Mouse (Mus musculus): ENCODE measurements at regions not wholly inside any gene's neighbourhood (a gene's known extent, or its start where the extent isn't known, plus 50 kb on each side); places are given as distances from the start of the nearest gene placed in this dataset.

DNA sequence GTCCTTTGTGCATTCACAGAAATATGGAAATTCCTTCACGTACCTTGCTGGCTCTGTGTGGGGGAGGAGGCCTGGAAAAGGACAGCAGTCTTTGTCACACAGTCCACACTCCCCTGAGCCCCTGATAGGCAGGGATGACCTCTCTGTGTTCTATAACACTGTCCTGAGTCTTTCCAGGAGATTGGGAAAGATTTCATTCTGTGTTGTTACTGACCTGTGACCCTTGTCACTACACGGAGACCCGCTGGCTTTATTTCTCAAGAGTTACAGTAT lies 221.3 kb upstream of the Irx1 start:
- WGBS: 70% methylated on average over 3 of the region's 3 CpGs
- no peak overlapping the region for H3K4me2 ChIP-seq
- ATAC-seq (ENCODE audit: insufficient number of reproducible peaks, insufficient read depth, low FRiP score, low TSS enrichment, low read depth): no peak
- no peak overlapping the region for H3K4me3 ChIP-seq
- H3K4me1 ChIP-seq: peaks cover 15% of the 10 kb centered on the region
- no peaks in the 10 kb centered on the region for H3K9me3 ChIP-seq
- no peak overlapping the region for H3K9ac ChIP-seq
- H3K27ac ChIP-seq: no peak overlapping the region; the same call in 1 of the 2 replicates
- H3K36me3 ChIP-seq: no peaks in the 10 kb centered on the region
- peaks cover 9% of the 10 kb centered on the region for H3K27me3 ChIP-seq

DNA sequence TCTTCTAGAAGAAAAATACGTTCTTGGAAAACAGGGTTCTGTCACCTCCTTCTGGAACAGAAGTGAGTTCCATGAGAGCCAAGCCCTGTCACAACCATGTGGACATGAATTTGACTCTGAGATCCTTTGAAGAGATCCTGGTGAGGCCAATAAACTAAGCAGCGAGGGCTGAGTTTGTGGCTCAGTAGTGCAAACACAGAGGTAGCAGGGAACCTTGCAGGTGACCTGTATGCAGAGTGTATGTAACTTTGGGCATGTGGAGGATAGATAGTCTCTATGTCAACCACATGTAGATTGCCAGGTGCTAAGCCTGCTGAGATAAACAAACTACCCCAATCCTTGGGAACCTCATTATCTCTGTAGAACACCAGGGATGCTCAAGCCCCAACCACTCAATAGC lies 232.4 kb upstream of the Irx1 start:
- no peaks in the 10 kb centered on the region; the same call in 1 of the 2 replicates for H3K27me3 ChIP-seq
- no peak overlapping the region for H3K4me2 ChIP-seq
- WGBS: 92% methylated on average over 2 of the region's 2 CpGs
- no peak overlapping the region for H3K9ac ChIP-seq
- H3K4me3 ChIP-seq: no peak overlapping the region
- peaks cover 7% of the 10 kb centered on the region for H3K4me1 ChIP-seq
- no peak overlapping the region for H3K27ac ChIP-seq
- H3K36me3 ChIP-seq: no peaks in the 10 kb centered on the region
- no peak for ATAC-seq (ENCODE audit: insufficient number of reproducible peaks, insufficient read depth, low FRiP score, low TSS enrichment, low read depth)
- no peaks in the 10 kb centered on the region for H3K9me3 ChIP-seq

DNA sequence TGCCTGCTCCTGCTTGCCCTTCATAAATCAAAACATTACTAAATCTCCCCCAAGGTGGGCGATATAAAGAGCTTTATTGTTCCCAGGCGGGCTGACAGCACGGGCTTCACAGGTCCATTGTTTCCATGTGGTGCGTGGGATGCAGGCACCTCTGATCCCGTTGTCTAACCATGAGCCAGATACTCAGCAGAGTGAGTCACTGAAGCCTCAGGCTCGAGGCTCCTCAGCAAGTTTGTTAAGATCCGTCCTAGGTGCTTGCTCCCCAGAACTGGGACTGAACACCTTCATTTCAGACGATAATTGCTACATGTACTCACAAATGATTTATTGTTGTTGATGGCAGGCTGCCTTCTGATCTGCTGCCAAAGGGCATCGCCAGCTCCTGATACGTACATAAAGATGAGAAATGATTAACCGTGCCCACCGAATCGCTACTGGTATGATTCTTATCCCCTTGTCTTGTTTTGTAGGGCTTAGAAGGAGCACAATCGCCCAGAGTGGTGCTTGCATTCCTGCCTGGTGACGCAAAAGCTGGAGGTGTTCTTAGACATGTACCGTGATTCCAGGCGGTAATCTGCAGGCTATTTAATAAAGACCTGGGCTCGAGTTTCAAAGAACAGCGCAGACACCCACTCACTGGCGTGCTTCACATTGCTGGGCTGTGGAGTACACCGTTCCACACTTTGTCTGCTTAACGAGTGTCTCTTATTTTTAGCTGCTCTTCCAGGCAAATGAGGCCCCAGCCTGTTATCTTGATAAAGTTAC lies 235.0 kb upstream of the Irx1 start:
- H3K9ac ChIP-seq: no peak overlapping the region
- no peak for ATAC-seq (ENCODE audit: insufficient number of reproducible peaks, insufficient read depth, low FRiP score, low TSS enrichment, low read depth)
- no peaks in the 10 kb centered on the region for H3K9me3 ChIP-seq
- 45% methylated on average over 22 of the region's 22 CpGs for WGBS
- peaks cover 7% of the 10 kb centered on the region for H3K4me1 ChIP-seq
- H3K27me3 ChIP-seq: no peaks in the 10 kb centered on the region; the same call in 1 of the 2 replicates
- no peak overlapping the region for H3K27ac ChIP-seq
- H3K4me2 ChIP-seq: peak overlapping the region; percentile 1; the same call in 1 of the 2 replicates
- H3K4me3 ChIP-seq: no peak overlapping the region
- H3K36me3 ChIP-seq: no peaks in the 10 kb centered on the region

DNA sequence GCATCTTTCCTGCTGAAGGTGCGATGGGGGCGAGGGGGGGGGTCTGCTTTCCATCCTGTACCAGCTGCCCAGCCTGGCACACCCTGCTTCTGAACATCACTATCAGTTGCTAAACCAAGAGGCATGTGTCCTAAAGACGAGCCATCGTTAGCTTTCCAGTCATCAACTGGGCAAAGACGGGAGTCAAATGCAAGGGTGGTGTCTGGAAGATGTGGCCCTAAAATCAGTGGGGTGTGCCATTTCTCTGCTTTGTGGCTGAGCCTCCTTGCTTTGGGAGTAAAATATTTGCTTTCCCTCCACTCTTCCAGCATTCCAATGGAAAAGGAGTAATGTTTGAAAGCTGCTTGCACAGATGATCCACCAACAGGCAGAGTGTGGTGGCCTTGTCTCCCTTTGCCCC lies 246.0 kb upstream of the Irx1 start:
- no peak for ATAC-seq (ENCODE audit: insufficient number of reproducible peaks, insufficient read depth, low FRiP score, low TSS enrichment, low read depth)
- Histone ChIP-seq H3K36me3 (no peaks in the 10 kb centered on the region), H3K4me3 (no peak overlapping the region), H3K4me2 (no peak overlapping the region), H3K27me3 (0 out of 2 replicates have a peak, but pooled peaks cover 4% of the 10 kb centered on the region), H3K9me3 (no peaks in the 10 kb centered on the region), H3K9ac (no peak overlapping the region), H3K27ac (no peak overlapping the region), H3K4me1 (no peaks in the 10 kb centered on the region)
- 87% methylated on average over 5 of the region's 5 CpGs for WGBS

DNA sequence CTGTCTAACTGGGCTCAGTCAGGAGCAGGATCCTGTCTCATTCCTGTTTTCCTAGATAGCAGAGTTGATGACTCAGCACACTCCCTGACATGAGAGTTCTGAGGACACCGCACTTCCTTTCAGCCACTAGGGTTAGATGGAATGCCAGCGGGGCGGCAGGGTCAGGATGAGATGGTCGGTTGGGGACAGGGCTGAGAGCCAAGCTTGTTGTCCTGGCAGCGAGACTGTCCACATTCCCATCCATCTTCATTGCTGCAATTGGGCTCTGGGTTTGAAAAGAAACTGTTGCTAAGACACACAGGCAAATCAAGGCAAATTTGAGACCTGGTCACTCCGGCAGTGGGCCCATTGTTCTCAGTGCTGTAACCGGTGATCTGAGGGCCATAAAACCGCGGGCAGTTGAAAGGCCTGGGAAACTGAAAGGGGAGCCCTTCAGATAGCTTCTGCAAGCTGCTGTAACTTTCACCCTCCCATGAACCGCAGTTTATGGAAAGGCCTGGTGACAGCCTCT lies 246.5 kb upstream of the Irx1 start:
- Histone ChIP-seq H3K9me3 (no peaks in the 10 kb centered on the region), H3K4me2 (no peak overlapping the region), H3K27me3 (0 out of 2 replicates have a peak, but pooled peaks cover 4% of the 10 kb centered on the region), H3K27ac (no peak overlapping the region), H3K4me3 (no peak overlapping the region), H3K4me1 (no peaks in the 10 kb centered on the region), H3K9ac (no peak overlapping the region), H3K36me3 (no peaks in the 10 kb centered on the region)
- 36% methylated on average over 10 of the region's 10 CpGs for WGBS
- no peak for ATAC-seq (ENCODE audit: insufficient number of reproducible peaks, insufficient read depth, low FRiP score, low TSS enrichment, low read depth)

DNA sequence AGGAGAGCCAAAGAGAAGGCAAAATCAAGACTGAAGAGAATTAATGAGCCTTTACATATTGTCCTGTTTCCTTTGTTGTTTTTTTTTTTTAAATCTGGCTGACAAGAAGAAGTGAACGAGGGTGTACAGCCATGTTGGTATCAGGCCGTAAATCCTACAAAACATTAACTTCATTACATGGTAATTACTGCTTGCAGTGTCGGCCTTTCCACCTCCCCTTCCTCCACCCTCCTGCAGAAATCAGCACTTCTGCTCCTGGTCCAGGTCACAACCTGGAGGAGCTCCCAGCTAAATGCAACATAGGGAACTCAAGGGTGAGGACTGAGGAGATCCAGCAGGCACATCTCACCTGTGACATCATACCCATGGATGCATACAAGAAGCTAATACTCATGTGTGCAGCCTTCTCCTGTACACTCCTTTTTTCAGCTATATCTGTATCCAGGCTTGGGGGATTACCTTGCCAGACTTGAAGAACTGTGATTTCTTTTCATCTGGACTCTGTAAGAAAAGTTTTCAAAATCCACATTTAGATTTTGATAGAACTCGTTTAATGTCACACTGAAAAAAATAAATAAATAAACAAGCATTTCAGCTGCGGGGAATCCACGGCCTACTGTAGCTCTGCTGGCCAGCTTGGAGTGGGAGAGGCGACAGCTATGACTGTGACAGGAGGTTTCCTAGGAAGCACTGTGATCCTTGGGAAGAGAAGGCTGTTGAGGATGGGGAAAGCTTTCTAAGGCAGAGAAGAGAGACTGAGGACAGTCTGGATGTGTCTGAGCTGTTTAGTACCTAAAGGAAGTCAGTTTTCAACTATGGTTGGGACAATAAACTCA lies 247.2 kb upstream of the Irx1 start:
- 65% methylated on average over 7 of the region's 7 CpGs for WGBS
- no peak overlapping the region for H3K9ac ChIP-seq

DNA sequence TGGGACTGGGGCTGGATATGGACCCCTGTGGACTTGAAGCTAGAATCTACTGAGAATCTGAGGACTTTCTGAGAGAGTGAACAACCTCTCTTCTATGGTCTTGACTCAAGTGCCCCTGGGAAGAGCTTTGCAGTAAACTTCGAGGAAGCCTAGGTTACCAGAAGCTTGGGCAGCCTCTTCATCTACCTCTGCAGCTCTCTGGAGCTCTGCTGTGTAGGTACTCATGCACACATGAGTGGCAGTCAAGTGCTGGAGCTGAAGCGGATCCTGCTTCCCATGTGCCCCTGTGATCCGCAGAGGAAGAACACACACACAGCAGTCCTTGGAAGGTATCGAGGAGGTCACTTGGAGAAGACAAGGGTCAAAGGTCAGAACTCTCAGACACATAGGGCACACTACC lies 248.2 kb upstream of the Irx1 start:
- Histone ChIP-seq H3K4me3 (no peak overlapping the region), H3K4me1 (no peaks in the 10 kb centered on the region), H3K27ac (no peak overlapping the region), H3K4me2 (no peak overlapping the region), H3K27me3 (0 out of 2 replicates have a peak, but pooled peaks cover 4% of the 10 kb centered on the region), H3K9ac (no peak overlapping the region), H3K9me3 (no peaks in the 10 kb centered on the region), H3K36me3 (no peaks in the 10 kb centered on the region)
- no peak for ATAC-seq (ENCODE audit: insufficient number of reproducible peaks, insufficient read depth, low FRiP score, low TSS enrichment, low read depth)
- 77% methylated on average over 4 of the region's 4 CpGs for WGBS

More for the DNA sequence above, 247.2 kb upstream of the Irx1 start:
- no peaks in the 10 kb centered on the region for H3K9me3 ChIP-seq
- H3K27me3 ChIP-seq: 0 out of 2 replicates have a peak, but pooled peaks cover 4% of the 10 kb centered on the region
- H3K4me3 ChIP-seq: no peak overlapping the region
- no peak overlapping the region for H3K4me2 ChIP-seq
- H3K36me3 ChIP-seq: no peaks in the 10 kb centered on the region
- ATAC-seq (ENCODE audit: insufficient number of reproducible peaks, insufficient read depth, low FRiP score, low TSS enrichment, low read depth): no peak
- H3K27ac ChIP-seq: no peak overlapping the region
- no peaks in the 10 kb centered on the region for H3K4me1 ChIP-seq

DNA sequence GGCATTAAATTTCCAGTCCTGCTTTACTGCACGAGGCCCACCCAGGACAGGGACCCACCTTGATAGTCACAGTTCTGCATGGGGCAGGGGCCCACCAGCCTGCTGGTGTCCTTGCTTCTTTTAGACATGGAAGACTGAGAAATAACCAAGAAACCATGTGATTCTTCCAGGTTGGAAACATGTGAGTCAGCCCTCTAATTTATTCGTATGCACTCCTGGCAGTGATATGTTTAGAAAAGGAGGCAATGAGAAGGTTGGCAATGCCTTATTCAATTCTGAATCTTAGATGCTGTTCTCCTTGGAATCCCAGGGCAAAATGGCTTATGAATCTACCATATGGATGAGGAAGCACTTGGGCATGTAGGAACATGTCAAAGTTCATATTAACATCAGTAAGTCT lies 249.2 kb upstream of the Irx1 start:
- no peak for ATAC-seq (ENCODE audit: insufficient number of reproducible peaks, insufficient read depth, low FRiP score, low TSS enrichment, low read depth)
- no peaks in the 10 kb centered on the region for H3K4me1 ChIP-seq
- H3K27me3 ChIP-seq: 0 out of 2 replicates have a peak, but pooled peaks cover 4% of the 10 kb centered on the region
- no peak overlapping the region for H3K4me3 ChIP-seq
- H3K4me2 ChIP-seq: no peak overlapping the region
- H3K9ac ChIP-seq: no peak overlapping the region
- H3K9me3 ChIP-seq: no peaks in the 10 kb centered on the region
- H3K36me3 ChIP-seq: no peaks in the 10 kb centered on the region
- WGBS: 59% methylated on average over 2 of the region's 2 CpGs
- H3K27ac ChIP-seq: no peak overlapping the region

DNA sequence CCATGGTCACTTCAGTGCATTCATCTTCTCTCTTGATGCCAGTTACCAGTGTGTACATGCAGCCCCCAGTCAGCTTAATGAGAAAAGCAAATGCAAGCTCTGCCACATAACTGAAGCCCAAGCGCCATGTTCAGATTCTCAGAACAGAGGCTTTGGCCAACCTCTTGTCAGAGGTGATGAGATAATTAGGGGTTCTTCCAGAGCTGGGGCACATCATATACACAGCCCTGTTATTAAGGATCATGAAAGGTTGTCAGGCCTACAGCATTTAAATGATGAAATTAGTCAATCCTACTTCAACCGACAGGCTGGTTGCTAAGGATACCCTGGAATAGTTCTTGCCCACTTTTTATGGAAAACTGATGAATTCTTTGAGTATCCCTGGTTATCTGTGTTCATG lies 255.8 kb upstream of the Irx1 start:
- no peak overlapping the region for H3K4me3 ChIP-seq
- no peaks in the 10 kb centered on the region for H3K9me3 ChIP-seq
- H3K27ac ChIP-seq: no peak overlapping the region
- H3K36me3 ChIP-seq: no peaks in the 10 kb centered on the region
- 68% methylated on average over 2 of the region's 2 CpGs for WGBS
- no peak for ATAC-seq (ENCODE audit: insufficient number of reproducible peaks, insufficient read depth, low FRiP score, low TSS enrichment, low read depth)
- H3K27me3 ChIP-seq: no peaks in the 10 kb centered on the region
- no peak overlapping the region for H3K9ac ChIP-seq
- H3K4me1 ChIP-seq: no peaks in the 10 kb centered on the region
- H3K4me2 ChIP-seq: no peak overlapping the region

DNA sequence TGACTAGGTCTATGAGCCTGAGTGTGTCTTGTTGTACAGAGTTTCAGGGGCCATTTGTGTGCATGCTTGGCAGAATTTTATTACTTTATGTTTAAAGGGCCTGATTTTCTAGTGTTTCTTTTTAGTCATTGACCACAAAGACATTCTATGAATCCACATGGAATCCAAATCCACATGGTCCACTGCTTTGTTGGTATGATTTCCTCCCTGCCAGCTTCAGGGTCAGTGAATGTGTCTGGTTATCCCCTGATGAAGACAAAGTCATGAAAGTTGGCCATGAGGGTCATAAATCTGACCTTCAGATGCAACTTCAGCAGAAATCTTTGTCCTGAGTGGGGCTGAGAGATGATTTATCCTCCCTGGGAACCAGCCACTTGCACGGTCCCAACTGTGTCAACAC lies 263.6 kb upstream of the Irx1 start:
- H3K27ac ChIP-seq: no peak overlapping the region
- WGBS: 95% methylated on average over 1 of the region's 1 CpGs
- no peaks in the 10 kb centered on the region for H3K27me3 ChIP-seq
- no peaks in the 10 kb centered on the region for H3K36me3 ChIP-seq
- H3K9me3 ChIP-seq: no peaks in the 10 kb centered on the region
- H3K4me2 ChIP-seq: no peak overlapping the region
- H3K9ac ChIP-seq: no peak overlapping the region
- H3K4me1 ChIP-seq: no peaks in the 10 kb centered on the region
- no peak for ATAC-seq (ENCODE audit: insufficient number of reproducible peaks, insufficient read depth, low FRiP score, low TSS enrichment, low read depth)
- no peak overlapping the region for H3K4me3 ChIP-seq

DNA sequence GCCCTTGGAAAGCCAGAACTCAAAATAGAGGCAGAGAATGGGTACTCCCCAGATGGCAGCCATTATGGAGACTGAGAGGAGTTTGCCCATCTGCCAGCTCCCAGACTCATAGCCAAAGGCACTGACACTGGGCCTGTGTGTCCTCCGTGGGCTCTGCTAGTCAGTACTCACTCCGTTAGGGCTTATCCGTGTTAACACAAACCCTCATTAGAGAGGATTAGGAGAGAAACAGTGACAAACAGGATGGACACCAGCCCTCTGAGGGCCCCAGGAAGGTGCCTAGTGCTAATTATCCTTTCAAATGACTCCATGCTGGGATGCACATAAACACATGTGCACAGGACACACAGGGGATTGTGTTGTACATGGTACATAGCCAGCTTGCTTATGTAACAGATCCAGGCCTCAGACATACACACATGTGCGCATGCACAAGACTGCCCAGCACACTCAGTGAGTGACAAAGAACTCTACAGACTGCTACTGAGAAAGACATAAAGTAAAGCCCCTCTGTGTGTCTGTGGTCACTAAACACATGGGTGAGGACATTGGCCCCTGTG lies 267.6 kb upstream of the Irx1 start:
- Histone ChIP-seq H3K27me3 (no peaks in the 10 kb centered on the region), H3K4me3 (no peak overlapping the region), H3K4me2 (no peak overlapping the region), H3K9ac (no peak overlapping the region), H3K27ac (no peak overlapping the region), H3K36me3 (no peaks in the 10 kb centered on the region), H3K9me3 (no peaks in the 10 kb centered on the region), H3K4me1 (no peaks in the 10 kb centered on the region)
- 59% methylated on average over 4 of the region's 4 CpGs for WGBS
- no peak for ATAC-seq (ENCODE audit: insufficient number of reproducible peaks, insufficient read depth, low FRiP score, low TSS enrichment, low read depth)

DNA sequence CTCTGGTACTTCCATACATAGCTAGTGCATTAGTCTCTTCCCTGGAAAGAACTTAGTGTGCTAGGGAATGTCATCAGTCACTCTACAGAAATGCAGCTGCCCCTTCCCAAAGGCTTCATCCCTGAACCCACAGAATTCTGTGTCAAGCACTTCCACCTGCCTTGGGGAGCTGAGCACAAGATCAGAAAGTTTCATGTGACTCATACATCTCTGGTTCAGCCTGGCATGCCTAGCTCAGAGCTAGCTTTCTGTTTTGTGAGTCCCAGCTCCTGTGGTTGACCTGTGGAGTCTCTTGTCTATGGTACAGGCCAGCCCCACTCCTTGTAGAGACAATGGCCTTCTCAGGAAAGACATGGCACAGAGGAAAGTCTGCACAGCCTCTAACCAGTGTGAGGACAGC lies 268.6 kb upstream of the Irx1 start:
- no peak overlapping the region for H3K4me3 ChIP-seq
- no peak overlapping the region for H3K4me2 ChIP-seq
- H3K27me3 ChIP-seq: no peaks in the 10 kb centered on the region
- H3K4me1 ChIP-seq: no peaks in the 10 kb centered on the region
- H3K9ac ChIP-seq: no peak overlapping the region
- no peak overlapping the region for H3K27ac ChIP-seq
- no peaks in the 10 kb centered on the region for H3K9me3 ChIP-seq
- ATAC-seq (ENCODE audit: insufficient number of reproducible peaks, insufficient read depth, low FRiP score, low TSS enrichment, low read depth): no peak
- no peaks in the 10 kb centered on the region for H3K36me3 ChIP-seq
